Mouse (Mus musculus): ENCODE data around the gene Atp8b4. TPM values are rescaled to one million over a fixed set of nuclear protein-coding genes. Genes with fewer than 3 reads are reported as not detected.

Atp8b4 gene
- polyA plus RNA-seq, 1 experiment, result 0.67 TPM

DNA sequence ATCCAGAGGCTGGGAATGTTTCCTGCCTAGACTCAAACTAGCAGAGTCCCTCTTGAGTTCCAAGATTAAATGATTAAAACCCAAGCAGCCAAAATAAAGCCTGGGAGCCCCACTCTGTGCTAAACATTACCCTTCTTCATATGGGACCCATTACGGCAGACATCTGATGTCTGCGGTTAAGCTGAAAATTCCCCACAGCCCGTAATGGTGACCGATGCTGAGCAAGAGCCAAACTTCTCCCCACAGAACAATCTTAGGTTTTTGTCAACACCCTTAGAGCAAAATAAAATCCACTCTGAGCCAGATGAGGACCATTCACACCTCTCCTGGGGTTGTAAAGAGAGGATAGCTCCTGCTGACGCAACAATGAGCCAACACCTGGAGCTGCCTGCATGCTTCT is 120.2 kb downstream of the Atp8b4 start:
- Histone ChIP-seq H3K4me3 (ENCODE audit: insufficient read depth, low read length) (no peak overlapping the region), H3K27ac (ENCODE audit: insufficient read depth, low read length) (no peak overlapping the region), H3K4me1 (ENCODE audit: control insufficient read depth, insufficient read depth, low read length) (peaks cover 2% of the 10 kb centered on the region; the same call in 1 of the 2 replicates)
- TF ChIP-seq POLR2A (IDR thresholded peaks at IDR 0.05; ENCODE audit: low read depth, low read length) (no peak), CTCF (IDR thresholded peaks at IDR 0.05; ENCODE audit: borderline replicate concordance, insufficient read depth, low read length) (no peak)

DNA sequence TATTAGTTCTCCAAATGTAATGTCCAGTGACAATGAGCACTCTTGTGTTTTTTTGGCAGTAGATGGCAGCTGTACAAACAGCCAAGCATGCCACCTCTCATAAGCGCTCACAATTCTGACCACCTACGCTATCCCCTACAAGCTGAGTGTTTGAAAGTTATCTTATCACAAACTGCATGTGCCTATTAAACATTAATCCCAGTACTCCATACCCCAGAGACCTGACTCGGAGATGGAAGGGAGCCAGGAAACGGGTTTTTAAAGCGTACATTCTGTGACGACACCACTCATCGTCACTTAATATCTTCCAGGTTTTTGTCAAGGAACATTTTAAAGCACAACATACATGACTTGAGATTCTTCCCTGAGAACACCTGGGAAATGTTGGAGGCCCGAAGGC is 128.8 kb downstream of the Atp8b4 start:
- H3K4me3 ChIP-seq (ENCODE audit: insufficient read depth, low read length), result no peak overlapping the region
- TF ChIP-seq POLR2A (IDR thresholded peaks at IDR 0.05; ENCODE audit: low read depth, low read length) (no peak), CTCF (IDR thresholded peaks at IDR 0.05; ENCODE audit: borderline replicate concordance, insufficient read depth, low read length) (no peak)
- no peaks in the 10 kb centered on the region; the same call in 1 of the 2 replicates for H3K4me1 ChIP-seq (ENCODE audit: control insufficient read depth, insufficient read depth, low read length)
- no peak overlapping the region for H3K27ac ChIP-seq (ENCODE audit: insufficient read depth, low read length)

DNA sequence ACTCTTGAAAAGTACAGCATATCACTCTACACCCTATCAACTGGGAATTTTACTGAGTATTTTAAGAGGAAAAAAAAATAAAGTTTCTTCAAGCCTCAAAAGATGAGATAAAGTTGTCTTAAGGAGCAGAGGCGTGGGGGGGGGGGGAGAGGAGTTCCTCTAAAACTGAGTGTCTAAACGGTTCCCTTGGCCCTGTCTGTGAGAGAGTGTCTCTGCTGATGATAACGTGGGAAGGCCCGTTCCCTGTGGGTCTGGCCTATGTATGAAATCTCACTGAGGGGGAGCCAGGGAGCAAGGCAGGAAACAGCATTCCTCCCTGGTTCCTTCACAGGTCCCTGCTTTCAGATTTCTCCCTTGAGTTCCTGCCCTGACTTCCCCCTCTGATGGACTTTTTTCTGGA is 130.7 kb downstream of the Atp8b4 start:
- Histone ChIP-seq H3K27ac (ENCODE audit: insufficient read depth, low read length) (no peak overlapping the region), H3K4me1 (ENCODE audit: control insufficient read depth, insufficient read depth, low read length) (peaks cover 5% of the 10 kb centered on the region), H3K4me3 (ENCODE audit: insufficient read depth, low read length) (no peak overlapping the region)
- TF ChIP-seq POLR2A (IDR thresholded peaks at IDR 0.05; ENCODE audit: low read depth, low read length), result no peak
- TF ChIP-seq CTCF (IDR thresholded peaks at IDR 0.05; ENCODE audit: borderline replicate concordance, insufficient read depth, low read length), result no peak

DNA sequence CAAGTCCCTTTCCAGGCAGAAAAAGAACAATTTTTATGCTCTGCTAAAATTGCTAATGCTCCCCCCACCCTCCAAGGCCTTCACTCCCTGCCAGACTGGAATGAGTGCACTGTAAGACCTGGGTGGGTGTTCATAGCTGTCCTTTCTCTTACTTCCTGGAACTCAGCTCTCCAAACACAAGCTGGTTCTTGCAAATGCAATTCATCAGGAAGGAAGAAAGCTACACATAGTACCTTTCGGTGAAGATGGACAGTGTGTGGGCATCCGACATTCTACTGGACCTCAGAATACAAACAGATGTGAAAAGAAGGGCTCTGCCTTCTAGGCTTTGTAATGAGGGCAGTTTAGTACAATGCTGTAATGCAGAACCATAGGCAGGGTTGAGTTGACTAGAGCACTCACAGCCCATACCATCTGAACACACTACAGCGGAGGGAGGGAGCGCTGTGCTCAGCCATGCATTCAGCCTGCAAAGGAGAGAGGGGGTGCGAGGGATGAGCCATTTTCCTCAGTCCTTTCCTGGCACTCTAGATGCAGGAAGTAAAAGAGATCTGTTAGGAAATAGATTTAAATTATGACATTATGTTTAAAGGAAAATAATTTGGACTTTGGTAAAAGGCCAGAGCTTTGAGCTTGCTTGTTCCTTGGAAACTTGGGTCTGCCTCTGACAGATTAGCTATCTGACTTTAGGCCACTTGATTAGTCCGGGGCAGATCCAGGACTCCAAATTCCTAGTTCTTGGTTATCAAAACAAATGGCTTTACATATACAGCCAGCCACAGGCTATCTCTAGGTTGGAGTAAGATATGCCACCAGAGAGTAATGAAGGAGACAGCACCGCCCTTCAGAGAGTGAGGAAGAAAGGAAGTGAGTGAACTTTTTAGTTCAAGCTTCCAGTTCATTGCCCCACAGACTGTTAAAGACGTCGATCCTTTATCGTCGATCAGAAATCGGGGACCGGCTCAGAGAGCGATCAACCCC is 136.4 kb downstream of the Atp8b4 start:
- peaks cover 26% of the 10 kb centered on the region for H3K4me1 ChIP-seq (ENCODE audit: control insufficient read depth, insufficient read depth, low read length)
- TF ChIP-seq POLR2A (IDR thresholded peaks at IDR 0.05; ENCODE audit: low read depth, low read length), result no peak
- TF ChIP-seq CTCF (IDR thresholded peaks at IDR 0.05; ENCODE audit: borderline replicate concordance, insufficient read depth, low read length), result no peak
- no peak overlapping the region for H3K4me3 ChIP-seq (ENCODE audit: insufficient read depth, low read length)
- peak overlapping the region; percentile 96 for H3K27ac ChIP-seq (ENCODE audit: insufficient read depth, low read length)

DNA sequence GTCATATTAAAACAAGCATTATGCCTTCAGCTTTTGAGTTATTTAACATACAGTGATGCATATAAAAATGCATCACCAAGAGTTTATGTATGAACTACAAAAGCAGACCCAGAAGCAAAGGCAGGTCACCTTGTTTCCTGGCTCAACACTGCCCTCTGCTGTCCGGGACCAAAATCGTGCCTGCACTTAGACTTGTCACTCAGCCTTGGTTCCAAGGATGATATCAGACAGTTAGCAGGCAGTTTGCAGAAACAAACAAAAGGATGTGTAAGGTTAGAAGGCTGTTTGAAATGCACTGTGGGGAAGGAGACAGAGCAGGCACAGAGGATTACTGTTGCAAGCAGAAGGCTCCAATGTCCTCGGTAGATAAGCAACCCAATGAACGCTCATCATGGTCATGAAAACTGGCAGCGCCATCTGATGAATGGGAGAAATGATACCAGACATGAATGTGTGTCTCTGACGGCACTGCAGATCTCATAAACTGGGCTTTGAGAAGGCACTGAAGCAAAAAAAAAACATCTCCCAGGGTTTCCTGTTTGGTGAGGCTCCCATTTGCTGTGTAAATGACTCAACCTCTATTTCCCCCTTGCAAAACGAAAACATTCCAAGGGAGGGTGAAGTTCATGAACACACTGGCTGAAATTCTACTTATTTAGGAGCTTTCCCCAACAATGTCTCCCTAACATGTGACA is 137.3 kb downstream of the Atp8b4 start:
- H3K4me1 ChIP-seq (ENCODE audit: control insufficient read depth, insufficient read depth, low read length), result peaks cover 26% of the 10 kb centered on the region
- peak; percentile 91; the same call in 1 of the 2 replicates for TF ChIP-seq CTCF (IDR thresholded peaks at IDR 0.05; ENCODE audit: borderline replicate concordance, insufficient read depth, low read length)
- TF ChIP-seq POLR2A (IDR thresholded peaks at IDR 0.05; ENCODE audit: low read depth, low read length), result no peak

DNA sequence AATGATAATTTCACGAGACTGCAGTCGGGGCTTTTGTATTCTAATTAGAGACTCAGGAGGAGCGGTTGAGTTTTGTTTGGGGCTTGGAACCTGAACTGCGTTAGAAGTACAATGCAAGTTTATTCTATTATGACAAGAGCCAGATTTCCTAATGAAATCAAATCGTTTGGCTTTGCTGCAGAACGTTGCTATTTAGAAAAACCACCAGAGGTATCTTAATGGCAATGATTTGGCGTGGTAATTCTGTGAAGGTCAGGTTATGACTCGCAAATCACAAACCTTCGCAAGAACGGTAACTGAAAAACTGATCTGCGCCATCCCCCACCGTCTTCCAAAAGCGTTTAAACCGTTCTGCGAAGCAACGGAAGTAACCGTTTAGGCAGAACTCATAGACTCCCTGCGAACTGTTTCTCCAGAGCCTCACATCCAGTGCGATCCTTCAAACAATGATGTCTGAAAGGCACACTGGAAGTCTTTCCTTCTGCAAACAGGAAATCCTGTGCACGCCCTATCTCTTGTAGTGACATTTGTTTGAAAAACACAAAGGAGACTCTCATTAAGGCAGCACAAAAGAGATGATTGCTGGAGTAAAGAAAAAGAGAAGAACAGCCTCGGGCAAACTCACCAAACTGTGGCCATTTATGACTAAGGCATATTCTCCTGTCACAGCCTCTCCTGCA is 139.2 kb downstream of the Atp8b4 start:
- Histone ChIP-seq H3K4me3 (ENCODE audit: insufficient read depth, low read length) (no peak overlapping the region), H3K27ac (ENCODE audit: insufficient read depth, low read length) (peak overlapping the region; percentile 61), H3K4me1 (ENCODE audit: control insufficient read depth, insufficient read depth, low read length) (peaks cover 26% of the 10 kb centered on the region)
- TF ChIP-seq CTCF (IDR thresholded peaks at IDR 0.05; ENCODE audit: borderline replicate concordance, insufficient read depth, low read length), result no peak
- TF ChIP-seq POLR2A (IDR thresholded peaks at IDR 0.05; ENCODE audit: low read depth, low read length), result no peak

More for the DNA sequence above, 137.3 kb downstream of the Atp8b4 start:
- H3K27ac ChIP-seq (ENCODE audit: insufficient read depth, low read length), result peak overlapping the region; percentile 96
- no peak overlapping the region for H3K4me3 ChIP-seq (ENCODE audit: insufficient read depth, low read length)

DNA sequence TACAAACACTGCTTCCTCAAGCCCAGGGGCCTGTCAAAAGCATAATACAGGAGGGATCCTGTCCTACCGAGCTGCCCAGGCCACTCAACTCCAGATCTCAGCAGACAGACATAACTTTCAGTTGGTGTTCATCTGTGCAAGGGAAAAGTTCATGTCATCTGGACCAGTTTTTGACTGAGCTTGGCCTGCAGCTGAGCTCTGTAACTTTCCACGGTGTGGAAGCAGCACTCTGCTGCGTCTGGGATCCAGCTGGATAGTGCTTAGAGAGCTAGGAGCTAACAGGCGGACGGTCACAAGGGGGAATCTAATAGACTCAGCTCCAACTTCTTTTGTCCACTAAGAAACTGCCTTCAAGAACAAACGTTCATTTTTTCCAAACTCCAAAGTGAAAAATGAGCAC is 139.8 kb downstream of the Atp8b4 start:
- TF ChIP-seq CTCF (IDR thresholded peaks at IDR 0.05; ENCODE audit: borderline replicate concordance, insufficient read depth, low read length), result no peak
- TF ChIP-seq POLR2A (IDR thresholded peaks at IDR 0.05; ENCODE audit: low read depth, low read length), result no peak
- H3K4me1 ChIP-seq (ENCODE audit: control insufficient read depth, insufficient read depth, low read length), result peaks cover 26% of the 10 kb centered on the region
- H3K4me3 ChIP-seq (ENCODE audit: insufficient read depth, low read length), result no peak overlapping the region
- H3K27ac ChIP-seq (ENCODE audit: insufficient read depth, low read length), result peak overlapping the region; percentile 42

DNA sequence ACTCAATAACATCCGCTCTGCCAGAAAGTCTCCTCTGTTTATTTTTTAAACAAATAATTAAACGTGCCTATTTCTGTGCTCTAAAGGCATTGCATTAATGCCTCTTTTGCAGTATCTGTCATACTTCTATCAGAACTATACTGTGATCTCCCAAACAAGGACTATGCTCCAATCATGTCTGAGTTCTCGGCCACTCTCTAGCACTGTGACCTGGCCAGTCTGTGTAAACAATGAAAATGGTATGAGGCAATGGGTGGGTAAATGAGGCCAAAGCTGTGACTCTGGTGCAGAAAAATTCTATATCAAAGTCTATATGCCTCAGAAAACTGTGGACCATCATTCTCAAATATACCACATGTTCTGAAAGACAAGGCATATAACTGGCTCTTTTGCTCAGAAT is 140.5 kb downstream of the Atp8b4 start:
- Histone ChIP-seq H3K4me1 (ENCODE audit: control insufficient read depth, insufficient read depth, low read length) (peaks cover 21% of the 10 kb centered on the region), H3K27ac (ENCODE audit: insufficient read depth, low read length) (peak overlapping the region; percentile 42; the same call in 1 of the 2 replicates)
- TF ChIP-seq POLR2A (IDR thresholded peaks at IDR 0.05; ENCODE audit: low read depth, low read length) (no peak), CTCF (IDR thresholded peaks at IDR 0.05; ENCODE audit: borderline replicate concordance, insufficient read depth, low read length) (no peak)

DNA sequence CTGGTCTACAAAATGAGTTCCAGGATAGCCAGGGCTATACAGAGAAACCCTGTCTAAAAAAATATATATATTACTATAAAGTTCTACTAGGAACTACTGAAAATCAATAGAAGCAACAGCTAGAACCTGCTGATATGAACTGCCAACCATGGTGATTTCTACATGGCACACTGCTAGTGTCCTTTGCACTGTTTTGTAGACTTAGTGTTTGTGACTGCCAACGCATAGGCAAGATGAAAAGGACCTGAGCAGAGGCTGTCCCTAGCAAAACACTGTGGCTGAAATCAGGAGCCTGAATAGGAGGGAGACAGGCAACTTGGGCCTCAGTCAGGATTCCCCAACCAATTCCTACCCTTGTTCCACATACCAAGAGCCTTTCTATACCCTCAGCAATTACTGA is 141.2 kb downstream of the Atp8b4 start:
- peaks cover 21% of the 10 kb centered on the region for H3K4me1 ChIP-seq (ENCODE audit: control insufficient read depth, insufficient read depth, low read length)
- no peak overlapping the region for H3K4me3 ChIP-seq (ENCODE audit: insufficient read depth, low read length)
- TF ChIP-seq POLR2A (IDR thresholded peaks at IDR 0.05; ENCODE audit: low read depth, low read length), result no peak
- TF ChIP-seq CTCF (IDR thresholded peaks at IDR 0.05; ENCODE audit: borderline replicate concordance, insufficient read depth, low read length), result no peak
- H3K27ac ChIP-seq (ENCODE audit: insufficient read depth, low read length), result no peak overlapping the region

More for the DNA sequence above, 140.5 kb downstream of the Atp8b4 start:
- H3K4me3 ChIP-seq (ENCODE audit: insufficient read depth, low read length), result no peak overlapping the region

Data from embryonic fibroblast, embryonic 13.5 days (primary cell).